Mouse (Mus musculus) liver, embryonic 11.5 days (tissue): ENCODE data around the gene Dlg2. TPM values are rescaled to one million over a fixed set of nuclear protein-coding genes. Genes with fewer than 3 reads are reported as not detected.

Experiments
- ATAC-seq: fragments of 200-750 bp; cut with Nextera tagmentation; replicated peaks from 2 replicates; pipeline ENCODE4 v1.8.0; 2017; ENCODE audit warnings: moderate number of reproducible peaks, mild to moderate bottlenecking, moderate TSS enrichment, moderate library complexity; ENCODE audit not compliant: low FRiP score
- DNase-seq: peaks from one replicate; pipeline ENCODE4 v3.0.0-alpha.2; 2017; ENCODE audit warnings: low spot score
- H3K27ac ChIP-seq: fragments of 300-500 bp; sonication (generic); 2 replicates; pipeline ENCODE4 v1.5.1; 2014; ENCODE audit warnings: mild to moderate bottlenecking, low read depth, low read length, control low read depth
- H3K27me3 ChIP-seq: fragments of 300-500 bp; sonication (generic); replicated peaks from 2 replicates; pipeline ENCODE4 v1.6.1; 2014; ENCODE audit warnings: low read length, mixed read lengths; ENCODE audit not compliant: control insufficient read depth, insufficient read depth
- H3K36me3 ChIP-seq: fragments of 300-500 bp; sonication (generic); 2 replicates; pipeline ENCODE4 v1.6.1; 2014; ENCODE audit warnings: mild to moderate bottlenecking, low read length, moderate library complexity, mixed read lengths; ENCODE audit not compliant: control insufficient read depth, insufficient read depth
- H3K4me1 ChIP-seq: fragments of 300-500 bp; sonication (generic); replicated peaks from 2 replicates; pipeline ENCODE4 v1.6.1; 2014; ENCODE audit warnings: low read length, mixed read lengths; ENCODE audit not compliant: control insufficient read depth, insufficient read depth
- H3K4me2 ChIP-seq: fragments of 300-500 bp; sonication (generic); 2 replicates; pipeline ENCODE4 v1.6.1; 2014; ENCODE audit warnings: mild to moderate bottlenecking, control low read depth, moderate library complexity
- H3K4me3 ChIP-seq: fragments of 300-500 bp; sonication (generic); 2 replicates; pipeline ENCODE4 v1.5.1; 2014; ENCODE audit warnings: low read depth, low read length, control low read depth
- H3K9ac ChIP-seq: fragments of 300-500 bp; sonication (generic); 2 replicates; pipeline ENCODE4 v1.6.1; 2014; ENCODE audit warnings: low read depth, low read length, control low read depth
- H3K9me3 ChIP-seq: fragments of 300-500 bp; sonication (generic); 2 replicates; pipeline ENCODE4 v1.6.1; 2016; ENCODE audit warnings: low read length, inconsistent platforms, mixed read lengths; ENCODE audit not compliant: control insufficient read depth
- WGBS: fragments of 180-500 bp; shearing (Covaris S2); extraction: QIAGEN DNeasy Blood & Tissue Kit; methylation state at CpG from one replicate; pipeline ENCODE4 v1.1.7; 2014; 5-methylcytosine and 5-hydroxymethylcytosine counted together
- polyA plus RNA-seq: library from polyadenylated mRNA; unstranded; fragments of >200 nt; fragmentation: Nextera tagmentation; extraction: Ambion mirVana; gene quantifications from 2 replicates; pipeline ENCODE4 v1.2.1, GENCODE M21; 2014

Dlg2 gene
- polyA plus RNA-seq, 1 experiment from 2014 or later: 0.96 TPM

- WGBS: 80% methylated on average over 2 of the region's 2 CpGs
- H3K4me1 ChIP-seq: no peaks in the 10 kb centered on the region
- H3K27me3 ChIP-seq: no peaks in the 10 kb centered on the region
Measured at GRCm38 (mm10) chr7:91902503-91902902, 1426.0 kb downstream of the Dlg2 start.

GRCm38 (mm10) chr7:91916809-91917208 is 1440.3 kb downstream of the Dlg2 start:
- Histone ChIP-seq H3K4me3 (no peak overlapping the region), H3K27ac (no peak overlapping the region), H3K9ac (no peak overlapping the region), H3K4me2 (no peak overlapping the region), H3K4me1 (no peaks in the 10 kb centered on the region), H3K36me3 (no peaks in the 10 kb centered on the region), H3K27me3 (no peaks in the 10 kb centered on the region), H3K9me3 (no peaks in the 10 kb centered on the region)
- no peak for DNase-seq
- no peak for ATAC-seq
- WGBS: 80% methylated on average over 3 of the region's 3 CpGs

More at GRCm38 (mm10) chr7:91902503-91902902, 1426.0 kb downstream of the Dlg2 start:
- DNase-seq (no peak), ATAC-seq (no peak)
- H3K9me3 ChIP-seq: no peaks in the 10 kb centered on the region
- no peak overlapping the region for H3K4me3 ChIP-seq
- no peak overlapping the region for H3K9ac ChIP-seq
- H3K36me3 ChIP-seq: no peaks in the 10 kb centered on the region
- no peak overlapping the region for H3K27ac ChIP-seq
- H3K4me2 ChIP-seq: no peak overlapping the region

GRCm38 (mm10) chr7:91919099-91919498 is 1442.6 kb downstream of the Dlg2 start:
- Histone ChIP-seq H3K36me3 (no peaks in the 10 kb centered on the region), H3K27ac (no peak overlapping the region), H3K4me3 (no peak overlapping the region), H3K4me2 (no peak overlapping the region), H3K4me1 (no peaks in the 10 kb centered on the region), H3K27me3 (no peaks in the 10 kb centered on the region), H3K9ac (no peak overlapping the region), H3K9me3 (no peaks in the 10 kb centered on the region)
- ATAC-seq (no peak), DNase-seq (no peak)
- 74% methylated on average over 3 of the region's 3 CpGs for WGBS

GRCm38 (mm10) chr7:91919738-91920137 is 1443.3 kb downstream of the Dlg2 start:
- H3K9me3 ChIP-seq: no peaks in the 10 kb centered on the region
- H3K36me3 ChIP-seq: no peaks in the 10 kb centered on the region
- no peaks in the 10 kb centered on the region for H3K27me3 ChIP-seq
- H3K4me2 ChIP-seq: no peak overlapping the region
- ATAC-seq (no peak), DNase-seq (no peak)
- no peak overlapping the region for H3K27ac ChIP-seq
- no peak overlapping the region for H3K9ac ChIP-seq
- H3K4me1 ChIP-seq: no peaks in the 10 kb centered on the region
- WGBS: 83% methylated on average over 3 of the region's 3 CpGs
- no peak overlapping the region for H3K4me3 ChIP-seq

- H3K9ac ChIP-seq: no peak overlapping the region
- H3K27me3 ChIP-seq: no peaks in the 10 kb centered on the region
- H3K27ac ChIP-seq: no peak overlapping the region
- H3K9me3 ChIP-seq: no peaks in the 10 kb centered on the region
- DNase-seq: no peak
- H3K4me2 ChIP-seq: no peak overlapping the region
- H3K4me1 ChIP-seq: no peaks in the 10 kb centered on the region
- no peak overlapping the region for H3K4me3 ChIP-seq
- no peaks in the 10 kb centered on the region for H3K36me3 ChIP-seq
- no peak for ATAC-seq
- 61% methylated on average over 12 of the region's 12 CpGs for WGBS
Measured at GRCm38 (mm10) chr7:91934881-91935597, 1458.6 kb downstream of the Dlg2 start.

GRCm38 (mm10) chr7:91936193-91936592 is 1459.7 kb downstream of the Dlg2 start:
- Histone ChIP-seq H3K27ac (no peak overlapping the region), H3K27me3 (no peaks in the 10 kb centered on the region), H3K36me3 (no peaks in the 10 kb centered on the region), H3K4me1 (no peaks in the 10 kb centered on the region), H3K4me3 (no peak overlapping the region), H3K9me3 (no peaks in the 10 kb centered on the region), H3K4me2 (no peak overlapping the region), H3K9ac (no peak overlapping the region)
- 85% methylated on average over 2 of the region's 2 CpGs for WGBS
- DNase-seq: no peak
- ATAC-seq: no peak

- ATAC-seq: no peak
- 73% methylated on average over 1 of the region's 1 CpGs for WGBS
- no peaks in the 10 kb centered on the region for H3K4me1 ChIP-seq
Measured at GRCm38 (mm10) chr7:91943224-91943623, 1466.8 kb downstream of the Dlg2 start.

GRCm38 (mm10) chr7:91955584-91955983 is 1479.1 kb downstream of the Dlg2 start:
- ATAC-seq: no peak
- WGBS: 97% methylated on average over 1 of the region's 1 CpGs
- DNase-seq: no peak

More at GRCm38 (mm10) chr7:91943224-91943623, 1466.8 kb downstream of the Dlg2 start:
- no peak for DNase-seq
- H3K27ac ChIP-seq: no peak overlapping the region
- no peaks in the 10 kb centered on the region for H3K9me3 ChIP-seq
- no peaks in the 10 kb centered on the region for H3K36me3 ChIP-seq
- no peak overlapping the region for H3K4me2 ChIP-seq
- H3K9ac ChIP-seq: no peak overlapping the region
- H3K4me3 ChIP-seq: no peak overlapping the region
- no peaks in the 10 kb centered on the region for H3K27me3 ChIP-seq

GRCm38 (mm10) chr7:91962956-91963355 is 1486.5 kb downstream of the Dlg2 start:
- Histone ChIP-seq H3K4me2 (no peak overlapping the region), H3K4me3 (no peak overlapping the region), H3K9me3 (no peaks in the 10 kb centered on the region), H3K4me1 (no peaks in the 10 kb centered on the region), H3K27me3 (no peaks in the 10 kb centered on the region), H3K36me3 (no peaks in the 10 kb centered on the region), H3K27ac (no peak overlapping the region), H3K9ac (no peak overlapping the region)
- 83% methylated on average over 2 of the region's 2 CpGs for WGBS
- DNase-seq (no peak), ATAC-seq (no peak)

More at GRCm38 (mm10) chr7:91955584-91955983, 1479.1 kb downstream of the Dlg2 start:
- H3K4me3 ChIP-seq: no peak overlapping the region
- no peaks in the 10 kb centered on the region for H3K36me3 ChIP-seq
- H3K4me1 ChIP-seq: no peaks in the 10 kb centered on the region
- H3K27ac ChIP-seq: no peak overlapping the region
- no peaks in the 10 kb centered on the region for H3K27me3 ChIP-seq
- no peaks in the 10 kb centered on the region for H3K9me3 ChIP-seq
- no peak overlapping the region for H3K4me2 ChIP-seq
- H3K9ac ChIP-seq: no peak overlapping the region
